Mouse (Mus musculus) lung, postnatal 0 days (tissue): ENCODE results near the gene Crebbp. TPM values are rescaled to one million over a fixed set of nuclear protein-coding genes. Genes with fewer than 3 reads are reported as not detected.

Experiments used
- ATAC-seq: fragments of 200-750 bp; cut with Nextera tagmentation; 2 replicates; pipeline ENCODE4 v1.8.0; 2017; ENCODE audit warnings: moderate library complexity
- DNase-seq: peaks from one replicate; pipeline ENCODE4 v3.0.0-alpha.2; 2016; ENCODE audit warnings: low spot score
- H3K27ac ChIP-seq: fragments of 300-500 bp; sonication (generic); 2 replicates; pipeline ENCODE4 v1.5.1; 2014; ENCODE audit warnings: antibody characterized with exemption, mild to moderate bottlenecking, low read length, mixed read lengths
- H3K27me3 ChIP-seq: fragments of 300-500 bp; sonication (generic); replicated peaks from 2 replicates; pipeline ENCODE4 v1.6.1; 2014; ENCODE audit warnings: low read length, mixed read lengths; ENCODE audit not compliant: insufficient read depth
- H3K36me3 ChIP-seq: fragments of 300-500 bp; sonication (generic); 2 replicates; pipeline ENCODE4 v1.6.1; 2014; ENCODE audit warnings: low read length, mixed read lengths; ENCODE audit not compliant: insufficient read depth
- H3K4me1 ChIP-seq: fragments of 300-500 bp; sonication (generic); 2 replicates; pipeline ENCODE4 v1.6.1; 2014; ENCODE audit warnings: antibody characterized with exemption, low read depth, low read length, mixed read lengths; ENCODE audit not compliant: insufficient read depth
- H3K4me2 ChIP-seq: fragments of 300-500 bp; sonication (generic); replicated peaks from 2 replicates; pipeline ENCODE4 v1.6.1; 2014; ENCODE audit warnings: low read depth, mild to moderate bottlenecking, low read length, moderate library complexity, mixed read lengths
- H3K4me3 ChIP-seq: fragments of 300-500 bp; sonication (generic); 2 replicates; pipeline ENCODE4 v1.5.1; 2014; ENCODE audit warnings: low read depth, low read length
- H3K9ac ChIP-seq: fragments of 300-500 bp; sonication (generic); replicated peaks from 2 replicates; pipeline ENCODE4 v1.6.1; 2014; ENCODE audit warnings: low read depth, mild to moderate bottlenecking
- H3K9me3 ChIP-seq: fragments of 300-500 bp; sonication (generic); 2 replicates; pipeline ENCODE4 v1.6.1; 2016; ENCODE audit warnings: low read length, mixed read lengths
- CTCF ChIP-seq: IDR thresholded peaks from 2 replicates; pipeline ENCODE4 v1.5.1; 2016; ENCODE audit warnings: antibody characterized with exemption, mild to moderate bottlenecking
- EP300 ChIP-seq: IDR thresholded peaks from 2 replicates; pipeline ENCODE4 v1.6.1; 2016; ENCODE audit warnings: antibody characterized with exemption, mild to moderate bottlenecking, control low read depth
- WGBS: fragments of 180-500 bp; shearing (Covaris S2); extraction: QIAGEN DNeasy Blood & Tissue Kit; methylation state at CpG from one replicate; pipeline ENCODE4 v1.1.7; 2014; 5-methylcytosine and 5-hydroxymethylcytosine counted together
- polyA plus RNA-seq: library from polyadenylated mRNA; unstranded; fragments of >200 nt; fragmentation: Nextera tagmentation; extraction: Ambion mirVana; gene quantifications from 2 replicates; pipeline ENCODE4 v1.2.1, GENCODE M21; 2015

Crebbp gene
- polyA plus RNA-seq, 1 experiment from 2014 or later: 24.7 TPM

GRCm38 (mm10) chr16:4168476-4168875 is 45.3 kb downstream of the Crebbp start:
- peak; percentile 12 for DNase-seq
- H3K4me1 ChIP-seq: no peaks in the 10 kb centered on the region
- H3K36me3 ChIP-seq: no peaks in the 10 kb centered on the region
- no peak overlapping the region for H3K4me3 ChIP-seq
- H3K9ac ChIP-seq: no peak overlapping the region
- 94% methylated on average over 1 of the region's 1 CpGs for WGBS
- H3K27me3 ChIP-seq: no peaks in the 10 kb centered on the region
- no peaks in the 10 kb centered on the region for H3K9me3 ChIP-seq
- no peak overlapping the region for H3K4me2 ChIP-seq
- ATAC-seq: no peak
- H3K27ac ChIP-seq: no peak overlapping the region
- TF ChIP-seq EP300 (no peak), CTCF (peak; percentile 65)

- DNase-seq (peak; percentile 86), ATAC-seq (peak; percentile 88)
These were observed 52.9 kb downstream of the Crebbp start for GRCm38 (mm10) chr16:4160898-4161247.

GRCm38 (mm10) chr16:4160246-4160897 is 53.4 kb downstream of the Crebbp start:
- Histone ChIP-seq H3K9ac (no peak overlapping the region), H3K36me3 (no peaks in the 10 kb centered on the region), H3K4me1 (peaks cover 12% of the 10 kb centered on the region; the same call in 1 of the 2 replicates), H3K27me3 (no peaks in the 10 kb centered on the region), H3K4me3 (no peak overlapping the region), H3K4me2 (no peak overlapping the region; the same call in 1 of the 2 replicates), H3K27ac (peak overlapping the region; percentile 60), H3K9me3 (no peaks in the 10 kb centered on the region)
- DNase-seq (peak; percentile 83), ATAC-seq (peak; percentile 84)
- WGBS: 40% methylated on average over 4 of the region's 4 CpGs
- no peak for TF ChIP-seq CTCF
- TF ChIP-seq EP300: peak; percentile 42; the same call in 1 of the 2 replicates

More at GRCm38 (mm10) chr16:4160898-4161247, 52.9 kb downstream of the Crebbp start:
- no peak for TF ChIP-seq EP300
- TF ChIP-seq CTCF: no peak
- no peak overlapping the region for H3K4me3 ChIP-seq
- H3K9me3 ChIP-seq: no peaks in the 10 kb centered on the region
- H3K4me1 ChIP-seq: peaks cover 12% of the 10 kb centered on the region; the same call in 1 of the 2 replicates
- H3K36me3 ChIP-seq: no peaks in the 10 kb centered on the region
- H3K9ac ChIP-seq: no peak overlapping the region
- H3K27ac ChIP-seq: peak overlapping the region; percentile 60
- H3K4me2 ChIP-seq: no peak overlapping the region; the same call in 1 of the 2 replicates
- H3K27me3 ChIP-seq: no peaks in the 10 kb centered on the region

GRCm38 (mm10) chr16:4153121-4153520 is 60.7 kb downstream of the Crebbp start:
- H3K4me2 ChIP-seq: no peak overlapping the region
- WGBS: 91% methylated on average over 1 of the region's 1 CpGs

GRCm38 (mm10) chr16:4138541-4138940 is 75.3 kb downstream of the Crebbp start:
- no peaks in the 10 kb centered on the region for H3K27me3 ChIP-seq
- peaks cover 18% of the 10 kb centered on the region for H3K36me3 ChIP-seq
- H3K9me3 ChIP-seq: no peaks in the 10 kb centered on the region
- H3K9ac ChIP-seq: no peak overlapping the region
- DNase-seq: no peak
- TF ChIP-seq CTCF: no peak
- H3K4me3 ChIP-seq: no peak overlapping the region
- H3K4me2 ChIP-seq: no peak overlapping the region
- ATAC-seq: no peak
- H3K27ac ChIP-seq: no peak overlapping the region
- no peaks in the 10 kb centered on the region for H3K4me1 ChIP-seq
- WGBS: 60% methylated on average over 6 of the region's 6 CpGs

More at GRCm38 (mm10) chr16:4153121-4153520, 60.7 kb downstream of the Crebbp start:
- Histone ChIP-seq H3K4me3 (no peak overlapping the region), H3K36me3 (peaks cover 5% of the 10 kb centered on the region; the same call in 1 of the 2 replicates), H3K4me1 (0 out of 2 replicates have a peak, but pooled peaks cover 4% of the 10 kb centered on the region), H3K9ac (no peak overlapping the region), H3K9me3 (no peaks in the 10 kb centered on the region), H3K27ac (no peak overlapping the region), H3K27me3 (no peaks in the 10 kb centered on the region)
- DNase-seq: no peak
- ATAC-seq: no peak
- no peak for TF ChIP-seq EP300
- no peak for TF ChIP-seq CTCF

- no peak for DNase-seq
- H3K4me1 ChIP-seq: no peaks in the 10 kb centered on the region
- no peak overlapping the region for H3K27ac ChIP-seq
- H3K36me3 ChIP-seq: peaks cover 21% of the 10 kb centered on the region
- no peak overlapping the region for H3K4me2 ChIP-seq
- H3K27me3 ChIP-seq: no peaks in the 10 kb centered on the region
- no peak overlapping the region for H3K9ac ChIP-seq
- ATAC-seq: no peak
- H3K9me3 ChIP-seq: no peaks in the 10 kb centered on the region
- H3K4me3 ChIP-seq: no peak overlapping the region
- TF ChIP-seq CTCF (no peak), EP300 (no peak)
- WGBS: 96% methylated on average over 1 of the region's 1 CpGs
These were observed 80.0 kb downstream of the Crebbp start for GRCm38 (mm10) chr16:4133754-4134153.

GRCm38 (mm10) chr16:4128894-4129293 is 84.9 kb downstream of the Crebbp start:
- TF ChIP-seq CTCF: no peak
- no peak for TF ChIP-seq EP300
- Histone ChIP-seq H3K9me3 (no peaks in the 10 kb centered on the region), H3K4me3 (no peak overlapping the region), H3K27ac (no peak overlapping the region), H3K27me3 (no peaks in the 10 kb centered on the region), H3K9ac (no peak overlapping the region), H3K36me3 (peaks cover 25% of the 10 kb centered on the region), H3K4me2 (no peak overlapping the region), H3K4me1 (no peaks in the 10 kb centered on the region)
- WGBS: 76% methylated on average over 1 of the region's 1 CpGs
- DNase-seq (no peak), ATAC-seq (no peak)
